Mouse (Mus musculus) kidney, adult 2 months (tissue): ENCODE measurements at regions not wholly inside any gene's neighbourhood (a gene's known extent, or its start where the extent isn't known, plus 50 kb on each side); places are given as distances from the start of the nearest gene placed in this dataset.

Source experiments
- DNase-seq: peaks from one replicate; pipeline ENCODE4 v3.0.0; 2021
- H3K27ac ChIP-seq: fragments of 200-500 bp; 2 replicates; pipeline ENCODE4 v1.5.1; 2012; ENCODE audit warnings: low read depth, low read length, control low read depth, inconsistent platforms; ENCODE audit not compliant: insufficient read depth
- H3K27me3 ChIP-seq: fragments of 200-500 bp; replicated peaks from 2 replicates; pipeline ENCODE4 v1.6.1; 2012; ENCODE audit warnings: mild to moderate bottlenecking, moderate library complexity, low read length, inconsistent platforms; ENCODE audit not compliant: control insufficient read depth, insufficient read depth
- H3K36me3 ChIP-seq: fragments of 200-500 bp; 2 replicates; pipeline ENCODE4 v1.6.1; 2012; ENCODE audit warnings: mild to moderate bottlenecking, moderate library complexity, low read length, inconsistent platforms; ENCODE audit not compliant: control insufficient read depth, insufficient read depth
- H3K4me1 ChIP-seq: fragments of 200-500 bp; 2 replicates; pipeline ENCODE4 v1.6.1; 2011; ENCODE audit warnings: low read length; ENCODE audit not compliant: control insufficient read depth, insufficient read depth
- H3K4me3 ChIP-seq: fragments of 200-500 bp; 2 replicates; pipeline ENCODE4 v1.5.1; 2011; ENCODE audit warnings: mild to moderate bottlenecking, low read depth, low read length, control low read depth; ENCODE audit not compliant: insufficient read depth
- CTCF ChIP-seq: fragments of 200-500 bp; conservative IDR thresholded peaks from 2 replicates; pipeline ENCODE4 v1.5.1; 2011; ENCODE audit warnings: low read depth, mild to moderate bottlenecking, control low read depth, low read length, moderate library complexity, mixed read lengths; ENCODE audit not compliant: insufficient read depth, insufficient read length
- POLR2A ChIP-seq: fragments of 200-500 bp; IDR thresholded peaks from one replicate; pipeline ENCODE4 v1.6.1; 2011; ENCODE audit warnings: low read depth, low read length, control low read depth
- WGBS: fragments of 180-500 bp; shearing (Covaris S2); methylation state at CpG from one replicate; pipeline ENCODE4 v1.1.7; 2018; 5-methylcytosine and 5-hydroxymethylcytosine counted together

GRCm38 (mm10) chr5:103374162-103374561 is 50.8 kb upstream of the Ptpn13 start:
- Histone ChIP-seq H3K27me3 (no peaks in the 10 kb centered on the region), H3K36me3 (no peaks in the 10 kb centered on the region), H3K4me3 (no peak overlapping the region), H3K4me1 (peaks cover 10% of the 10 kb centered on the region; the same call in 1 of the 2 replicates), H3K27ac (peak overlapping the region; percentile 86)
- TF ChIP-seq CTCF = no peak
- no peak for TF ChIP-seq POLR2A
- WGBS = 29% methylated on average over 6 of the region's 6 CpGs
- peak; percentile 94 for DNase-seq

GRCm38 (mm10) chr5:103373089-103373488 is 51.9 kb upstream of the Ptpn13 start:
- Histone ChIP-seq H3K36me3 (no peaks in the 10 kb centered on the region), H3K4me1 (peaks cover 10% of the 10 kb centered on the region; the same call in 1 of the 2 replicates), H3K27me3 (no peaks in the 10 kb centered on the region), H3K4me3 (no peak overlapping the region), H3K27ac (no peak overlapping the region)
- TF ChIP-seq POLR2A (no peak), CTCF (no peak)
- WGBS = 96% methylated on average over 4 of the region's 4 CpGs
- DNase-seq = no peak

GRCm38 (mm10) chr5:103370456-103370855 is 54.5 kb upstream of the Ptpn13 start:
- peaks cover 21% of the 10 kb centered on the region; the same call in 1 of the 2 replicates for H3K4me1 ChIP-seq
- 76% methylated on average over 4 of the region's 4 CpGs for whole genome bisulfite sequencing
- H3K27ac ChIP-seq = no peak overlapping the region
- DNase-seq = no peak
- TF ChIP-seq CTCF (no peak), POLR2A (no peak)
- no peaks in the 10 kb centered on the region for H3K36me3 ChIP-seq
- H3K27me3 ChIP-seq = no peaks in the 10 kb centered on the region
- no peak overlapping the region for H3K4me3 ChIP-seq

GRCm38 (mm10) chr5:103368993-103369392 is 56.0 kb upstream of the Ptpn13 start:
- Histone ChIP-seq H3K27ac (no peak overlapping the region), H3K27me3 (no peaks in the 10 kb centered on the region), H3K4me1 (peaks cover 24% of the 10 kb centered on the region; the same call in 1 of the 2 replicates), H3K4me3 (no peak overlapping the region), H3K36me3 (no peaks in the 10 kb centered on the region)
- WGBS = 66% methylated on average over 10 of the region's 10 CpGs
- TF ChIP-seq CTCF (peak; percentile 59), POLR2A (no peak)
- DNase-seq = peak; percentile 48

GRCm38 (mm10) chr5:103367201-103367671 is 57.8 kb upstream of the Ptpn13 start:
- Histone ChIP-seq H3K4me1 (peaks cover 20% of the 10 kb centered on the region; the same call in 1 of the 2 replicates), H3K27me3 (no peaks in the 10 kb centered on the region), H3K4me3 (no peak overlapping the region), H3K27ac (peak overlapping the region; percentile 16; the same call in 1 of the 2 replicates), H3K36me3 (no peaks in the 10 kb centered on the region)
- TF ChIP-seq CTCF (no peak), POLR2A (no peak)
- WGBS = 35% methylated on average over 12 of the region's 12 CpGs
- DNase-seq = no peak

- Histone ChIP-seq H3K4me3 (peak overlapping the region; percentile 44; the same call in 1 of the 2 replicates), H3K4me1 (peaks cover 20% of the 10 kb centered on the region; the same call in 1 of the 2 replicates), H3K27me3 (no peaks in the 10 kb centered on the region), H3K27ac (peak overlapping the region; percentile 94), H3K36me3 (no peaks in the 10 kb centered on the region)
- no peak for DNase-seq
- TF ChIP-seq CTCF = no peak
- TF ChIP-seq POLR2A = no peak
- WGBS = 45% methylated on average over 19 of the region's 19 CpGs
Measured at GRCm38 (mm10) chr5:103365700-103366448, 59.1 kb upstream of the Ptpn13 start.
